Comparison of ENCODE assay signal across 23 mouse cellular contexts in the genomic region with DNA sequence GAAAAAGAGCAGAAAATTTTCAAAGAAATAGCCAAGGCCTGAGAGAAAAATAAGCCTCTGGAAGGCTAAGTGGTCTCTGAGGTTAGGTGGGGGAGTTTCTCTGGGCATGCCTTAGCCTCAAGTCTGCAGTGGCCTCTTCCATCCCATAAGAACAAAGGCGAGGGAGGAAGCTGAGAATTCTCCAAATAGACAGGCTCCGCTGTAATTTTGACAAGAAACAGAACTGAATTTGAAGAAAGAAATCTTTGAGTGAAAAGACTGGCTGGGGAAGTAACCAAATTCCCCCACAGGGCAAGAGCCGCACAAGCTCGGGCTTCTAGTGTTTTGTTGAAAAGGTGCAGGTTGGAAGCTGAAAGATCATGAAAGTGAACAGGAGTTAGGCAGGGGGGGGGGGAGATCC. TPM values are rescaled to one million over a fixed set of nuclear protein-coding genes. Genes with fewer than 3 reads are reported as not detected.
"Had no signal": no experiment of that assay in that cellular context is flagged by ENCODE, and none has a peak within 500 bp of the region (broad histone marks: within the 10 kb centered on the region; RNA-seq: fewer than 3 reads in every experiment).

No protein-coding gene starts in this region.

- DNase-seq: lung, adult 18-20 months; lung, embryonic 14.5 days; lung, postnatal 10 days; lung, postnatal 4 days; midbrain, embryonic 14.5 days; retina, postnatal 1 day; right cerebral cortex, adult 18-20 months; right cerebral cortex, postnatal 25 days; right cerebral cortex, postnatal 4 days; spleen, adult 18-20 months; thymus, adult 18-20 months; thymus, postnatal 14 days; thymus, postnatal 36 days had no signal

- H3K27ac ChIP-seq: midbrain, embryonic 10.5 days; midbrain, embryonic 12.5 days; neural tube, embryonic 13.5 days; neural tube, embryonic 15.5 days had no signal

- H3K36me3 ChIP-seq: midbrain, embryonic 10.5 days; midbrain, embryonic 12.5 days; neural tube, embryonic 13.5 days; neural tube, embryonic 15.5 days; stomach, embryonic 15.5 days had no signal

- H3K4me3 ChIP-seq: midbrain, embryonic 10.5 days; midbrain, embryonic 12.5 days; myocyte; neural tube, embryonic 13.5 days; neural tube, embryonic 15.5 days; stomach, embryonic 15.5 days had no signal

- H3K4me2 ChIP-seq: lung, embryonic 14.5 days; midbrain, embryonic 12.5 days; neural tube, embryonic 13.5 days; neural tube, embryonic 15.5 days; stomach, embryonic 15.5 days had no signal

- H3K27me3 ChIP-seq: midbrain, embryonic 12.5 days; neural tube, embryonic 13.5 days; neural tube, embryonic 15.5 days; stomach, embryonic 15.5 days had no signal

- H3K9me3 ChIP-seq: midbrain, embryonic 10.5 days; neural tube, embryonic 13.5 days; neural tube, embryonic 15.5 days; stomach, embryonic 15.5 days had no signal

- H3K9ac ChIP-seq: lung, embryonic 14.5 days; midbrain, embryonic 12.5 days; neural tube, embryonic 13.5 days; neural tube, embryonic 15.5 days; stomach, embryonic 15.5 days had no signal

- ATAC-seq: midbrain, embryonic 16.5 days had no signal

RNA-seq across cellular contexts. Expression of a gene that starts 24.6 kb away (rescaled TPM):
- total RNA-seq: megakaryocyte-erythroid progenitor cell, adult 5-6 weeks had no signal
- polyA plus RNA-seq: myocyte; neural tube, embryonic 11.5 days; neural tube, embryonic 13.5 days; small intestine, adult 2 months had no signal
